Mouse (Mus musculus) lung, embryonic 14.5 days (tissue): ENCODE measurements at regions not wholly inside any gene's neighbourhood (a gene's known extent, or its start where the extent isn't known, plus 50 kb on each side); places are given as distances from the start of the nearest gene placed in this dataset.

ENCODE experiments used
- ATAC-seq: fragments of 200-750 bp; cut with Nextera tagmentation; 2 replicates; pipeline ENCODE4 v1.8.0; 2017; ENCODE audit warnings: mild to moderate bottlenecking, moderate TSS enrichment, moderate library complexity; ENCODE audit not compliant: insufficient read depth
- DNase-seq: peaks from one replicate; pipeline ENCODE4 v3.0.0-alpha.2; 2015
- H3K27ac ChIP-seq: fragments of 300-500 bp; sonication (generic); 2 replicates; pipeline ENCODE4 v1.5.1; 2014; ENCODE audit warnings: low read depth, mild to moderate bottlenecking, moderate library complexity
- H3K27me3 ChIP-seq: fragments of 300-500 bp; sonication (generic); 2 replicates; pipeline ENCODE4 v1.6.1; 2014; ENCODE audit warnings: low read length, control low read depth; ENCODE audit not compliant: insufficient read depth
- H3K36me3 ChIP-seq: fragments of 300-500 bp; sonication (generic); 2 replicates; pipeline ENCODE4 v1.6.1; 2014; ENCODE audit warnings: control low read depth; ENCODE audit not compliant: insufficient read depth
- H3K4me1 ChIP-seq: fragments of 300-500 bp; sonication (generic); 2 replicates; pipeline ENCODE4 v1.6.1; 2014; ENCODE audit warnings: antibody characterized with exemption, control low read depth; ENCODE audit not compliant: insufficient read depth
- H3K4me2 ChIP-seq: fragments of 300-500 bp; sonication (generic); 2 replicates; pipeline ENCODE4 v1.6.1; 2014; ENCODE audit warnings: mild to moderate bottlenecking
- H3K4me3 ChIP-seq: fragments of 300-500 bp; sonication (generic); 2 replicates; pipeline ENCODE4 v1.5.1; 2014; ENCODE audit warnings: low read depth, low read length
- H3K9ac ChIP-seq: fragments of 300-500 bp; sonication (generic); 2 replicates; pipeline ENCODE4 v1.6.1; 2014
- H3K9me3 ChIP-seq: fragments of 300-500 bp; sonication (generic); 2 replicates; pipeline ENCODE4 v1.6.1; 2016; ENCODE audit warnings: low read depth, low read length, control low read depth
- CTCF ChIP-seq: IDR thresholded peaks from 2 replicates; pipeline ENCODE4 v1.5.1; 2016; ENCODE audit warnings: antibody characterized with exemption, low read depth
- WGBS: fragments of 180-500 bp; shearing (Covaris S2); extraction: QIAGEN DNeasy Blood & Tissue Kit; methylation state at CpG from one replicate; pipeline ENCODE4 v1.1.7; 2014; 5-methylcytosine and 5-hydroxymethylcytosine counted together

DNA sequence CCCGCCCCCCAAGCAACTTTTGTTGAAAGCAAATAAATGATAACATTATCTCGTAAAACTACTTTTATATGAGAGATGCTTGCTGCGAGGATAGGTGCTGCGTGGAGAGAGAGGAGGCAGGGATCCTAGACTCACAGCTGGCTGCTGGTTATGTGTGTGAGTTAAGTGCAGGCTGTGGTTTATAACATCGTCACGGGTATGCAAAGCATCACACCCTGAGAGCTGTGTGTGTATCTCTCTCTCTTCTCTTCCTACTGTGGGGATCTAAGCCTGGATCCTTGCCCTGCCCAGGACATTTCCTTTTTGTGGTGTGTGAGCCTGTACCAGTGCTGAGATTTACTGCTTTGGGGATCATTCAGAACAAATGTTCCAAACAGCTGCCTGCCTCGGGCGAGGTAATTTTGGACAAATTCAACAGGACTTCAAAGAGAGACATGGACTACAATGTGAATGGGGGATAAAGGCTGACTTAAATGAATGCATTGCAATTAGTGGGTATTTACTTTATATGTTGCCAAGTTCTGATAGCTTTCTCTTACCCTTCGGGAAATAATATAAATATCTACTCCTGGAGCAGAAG lies 162.9 kb downstream of the Sox2 start:
- H3K4me3 ChIP-seq: no peak overlapping the region
- 33% methylated on average over 9 of the region's 9 CpGs for WGBS
- H3K9me3 ChIP-seq: no peaks in the 10 kb centered on the region
- no peak for TF ChIP-seq CTCF
- no peaks in the 10 kb centered on the region for H3K4me1 ChIP-seq
- H3K27ac ChIP-seq: no peak overlapping the region
- DNase-seq (no peak), ATAC-seq (no peak)
- H3K4me2 ChIP-seq: no peak overlapping the region
- peaks cover 13% of the 10 kb centered on the region; the same call in 1 of the 2 replicates for H3K27me3 ChIP-seq
- no peaks in the 10 kb centered on the region for H3K36me3 ChIP-seq
- H3K9ac ChIP-seq: no peak overlapping the region

DNA sequence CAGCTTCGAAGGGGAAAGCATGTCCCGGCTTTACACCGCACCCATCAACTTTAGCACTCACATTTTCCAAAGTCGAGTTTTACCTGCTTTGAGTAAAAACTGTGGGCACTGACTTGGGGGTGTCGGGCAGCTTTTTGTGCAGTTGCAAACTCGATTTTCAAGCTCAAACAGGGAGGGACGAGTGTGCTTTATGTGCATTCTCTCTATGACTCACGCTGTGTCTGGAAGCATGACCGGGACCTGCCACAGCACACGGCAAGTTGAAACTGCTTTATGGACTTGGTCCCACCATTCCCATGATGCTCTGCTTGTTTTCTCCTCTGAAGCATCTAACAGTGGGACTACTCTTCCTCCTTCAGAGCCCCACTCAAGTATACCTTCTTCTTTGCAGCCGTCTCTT lies 174.8 kb downstream of the Sox2 start:
- Histone ChIP-seq H3K4me1 (no peaks in the 10 kb centered on the region), H3K27me3 (no peaks in the 10 kb centered on the region), H3K4me3 (no peak overlapping the region), H3K4me2 (no peak overlapping the region), H3K36me3 (no peaks in the 10 kb centered on the region), H3K9me3 (no peaks in the 10 kb centered on the region), H3K9ac (no peak overlapping the region), H3K27ac (no peak overlapping the region)
- ATAC-seq: no peak
- DNase-seq: no peak
- TF ChIP-seq CTCF: no peak
- WGBS: 74% methylated on average over 11 of the region's 11 CpGs

DNA sequence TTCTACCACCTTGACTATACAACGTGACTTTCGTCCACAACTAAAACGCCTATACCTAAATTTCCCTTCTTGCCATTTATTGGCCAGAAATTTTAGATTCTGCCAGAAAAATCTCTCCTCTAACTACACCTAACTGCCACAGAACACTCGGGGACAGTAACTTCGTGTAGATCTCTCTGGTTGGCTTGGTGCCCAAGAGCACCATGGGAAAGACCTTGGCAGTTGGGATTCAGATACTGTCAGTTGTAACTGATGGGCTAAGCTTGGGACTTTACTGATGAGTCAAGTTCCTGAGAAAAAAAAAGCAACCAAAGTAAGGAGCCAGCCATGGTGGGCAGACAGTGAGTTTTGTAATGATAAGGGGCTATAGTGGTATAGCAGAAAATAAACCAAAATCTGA lies 176.2 kb downstream of the Sox2 start:
- TF ChIP-seq CTCF: no peak
- no peaks in the 10 kb centered on the region for H3K9me3 ChIP-seq
- no peaks in the 10 kb centered on the region for H3K27me3 ChIP-seq
- no peaks in the 10 kb centered on the region for H3K4me1 ChIP-seq
- H3K27ac ChIP-seq: no peak overlapping the region
- no peak for DNase-seq
- 85% methylated on average over 5 of the region's 5 CpGs for WGBS
- no peak overlapping the region for H3K4me2 ChIP-seq
- H3K4me3 ChIP-seq: no peak overlapping the region
- H3K36me3 ChIP-seq: no peaks in the 10 kb centered on the region
- no peak overlapping the region for H3K9ac ChIP-seq
- ATAC-seq: no peak

DNA sequence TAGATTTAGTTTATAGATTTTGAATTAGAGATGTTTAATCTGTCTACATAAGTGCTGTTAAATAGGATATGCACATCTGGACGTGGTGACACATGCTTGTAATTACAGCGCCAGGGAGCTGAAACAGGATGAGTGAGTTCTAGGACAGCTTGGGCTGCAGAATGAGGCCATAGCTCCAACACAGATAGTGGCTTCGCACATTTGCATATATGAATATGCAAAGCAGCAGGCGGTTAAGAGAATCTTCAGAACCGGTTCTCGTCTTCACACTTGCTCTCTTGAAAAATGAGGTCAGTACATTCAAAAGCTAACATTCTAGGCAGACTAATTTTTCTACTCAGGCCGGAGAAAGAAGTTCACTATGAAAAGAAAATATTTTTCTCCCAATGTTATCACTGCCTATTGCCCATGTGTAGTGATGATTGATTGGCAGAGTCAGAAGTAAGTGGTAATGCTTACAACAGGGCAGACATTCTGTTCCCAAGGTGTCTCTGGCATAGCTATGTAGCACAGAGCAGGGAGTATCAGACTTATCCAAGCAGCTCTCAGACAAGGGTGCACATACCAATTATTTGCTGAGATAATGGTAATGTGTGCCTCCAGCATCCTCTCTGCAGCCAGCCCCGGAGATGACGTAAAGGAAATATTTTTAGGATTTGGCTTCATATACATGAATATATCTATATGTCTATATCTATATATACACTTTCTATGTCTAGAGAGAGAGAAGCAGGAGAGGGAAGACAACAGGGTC lies 178.4 kb downstream of the Sox2 start:
- no peak for TF ChIP-seq CTCF
- Histone ChIP-seq H3K9ac (no peak overlapping the region), H3K4me2 (no peak overlapping the region), H3K4me3 (no peak overlapping the region), H3K36me3 (no peaks in the 10 kb centered on the region), H3K9me3 (no peaks in the 10 kb centered on the region), H3K4me1 (no peaks in the 10 kb centered on the region), H3K27me3 (no peaks in the 10 kb centered on the region), H3K27ac (no peak overlapping the region)
- DNase-seq: no peak
- no peak for ATAC-seq
- 50% methylated on average over 9 of the region's 9 CpGs for WGBS

DNA sequence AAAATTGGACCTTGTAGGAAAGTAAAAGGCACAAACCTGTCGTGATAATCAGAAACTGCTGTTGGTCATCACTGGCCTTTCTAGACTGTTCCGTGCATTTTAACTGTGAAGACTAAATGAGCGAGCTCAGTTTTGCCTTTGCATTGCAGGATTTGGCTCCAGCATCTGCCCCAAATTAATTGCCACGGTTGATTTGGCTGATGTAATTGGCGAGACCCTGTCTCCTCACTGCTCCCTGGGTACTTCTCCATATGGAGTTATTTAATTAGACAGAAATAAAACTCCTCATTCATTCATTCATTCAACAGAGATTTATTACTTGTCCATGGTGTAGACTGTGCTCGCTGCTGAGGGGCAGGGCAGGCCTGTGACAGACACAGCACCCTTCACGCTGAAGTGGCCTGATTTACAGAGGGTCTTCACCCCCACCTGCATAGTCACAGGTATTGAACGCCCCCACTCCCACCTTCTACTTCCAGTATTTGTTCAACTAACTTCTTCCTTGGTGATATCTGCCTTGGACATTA lies 186.6 kb downstream of the Sox2 start:
- Histone ChIP-seq H3K4me3 (no peak overlapping the region), H3K9me3 (no peaks in the 10 kb centered on the region), H3K9ac (no peak overlapping the region), H3K4me1 (no peaks in the 10 kb centered on the region), H3K36me3 (no peaks in the 10 kb centered on the region), H3K4me2 (no peak overlapping the region), H3K27me3 (no peaks in the 10 kb centered on the region), H3K27ac (no peak overlapping the region)
- ATAC-seq (no peak), DNase-seq (no peak)
- TF ChIP-seq CTCF: no peak
- WGBS: 80% methylated on average over 8 of the region's 8 CpGs

DNA sequence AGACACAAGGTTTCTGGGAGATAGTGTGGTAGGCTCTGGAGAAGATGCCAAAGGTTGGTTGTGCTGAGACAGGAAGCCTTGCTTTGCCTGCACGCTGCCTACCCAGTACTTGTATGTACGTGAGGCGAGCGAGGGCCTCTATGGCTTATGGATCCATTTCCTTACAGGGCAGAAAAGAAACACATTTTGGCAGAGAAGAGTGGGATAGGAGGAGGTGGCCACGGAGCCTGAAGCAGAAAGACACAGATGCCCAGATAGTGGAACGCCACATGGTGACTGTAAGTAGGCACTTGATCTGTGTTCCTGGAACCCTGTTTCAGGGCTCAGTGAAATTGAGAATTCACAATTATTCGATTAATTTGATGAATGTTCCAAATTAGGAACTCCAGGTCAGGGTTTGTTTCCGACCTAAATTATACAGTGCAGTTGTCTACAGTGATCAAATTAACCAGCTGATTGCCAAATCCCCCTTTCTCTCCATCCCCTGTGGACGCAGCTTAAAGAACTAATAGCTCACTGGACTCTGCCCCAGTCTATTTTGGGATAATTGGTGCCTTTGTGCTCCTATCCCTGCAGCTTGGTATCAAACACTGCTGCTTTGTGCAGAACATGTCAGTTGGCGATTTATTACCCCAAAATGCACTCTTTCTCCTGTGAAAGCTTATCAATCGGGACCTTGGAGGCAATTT lies 187.6 kb downstream of the Sox2 start:
- DNase-seq (no peak), ATAC-seq (no peak)
- Histone ChIP-seq H3K9me3 (no peaks in the 10 kb centered on the region), H3K4me2 (no peak overlapping the region), H3K36me3 (no peaks in the 10 kb centered on the region), H3K27ac (no peak overlapping the region), H3K9ac (no peak overlapping the region), H3K4me3 (no peak overlapping the region), H3K27me3 (no peaks in the 10 kb centered on the region), H3K4me1 (no peaks in the 10 kb centered on the region)
- WGBS: 62% methylated on average over 11 of the region's 11 CpGs
- no peak for TF ChIP-seq CTCF
